Mouse (Mus musculus) gastrocnemius, postnatal 10 days (tissue): ENCODE data around the gene Polr2b. TPM values are rescaled to one million over a fixed set of nuclear protein-coding genes. Genes with fewer than 3 reads are reported as not detected.

Experiments
- DNase-seq: peaks from one replicate; pipeline ENCODE4 v3.0.0; 2021; ENCODE audit warnings: mixed read lengths
- total RNA-seq, 2 experiments: library from RNA; stranded (reverse); gene quantifications; 2 replicates each; pipeline ENCODE4 v1.2.3; 2021

Polr2b gene
- total RNA-seq, 2 experiments from 2014 or later, result 26.1 to 27.7 TPM

- DNase-seq, result no peak
Measured at GRCm38 (mm10) chr5:77292803-77293522, 17.0 kb upstream of the Polr2b start.

- no peak for DNase-seq
Measured at GRCm38 (mm10) chr5:77299486-77299885, 10.5 kb upstream of the Polr2b start.

GRCm38 (mm10) chr5:77301296-77301903 lies 8.5 kb upstream of the Polr2b start:
- DNase-seq, result no peak

- no peak for DNase-seq
Measured at GRCm38 (mm10) chr5:77307821-77308553, 2.0 kb upstream of the Polr2b start.

- no peak for DNase-seq
Measured at GRCm38 (mm10) chr5:77309051-77309906, 668 bp upstream of the Polr2b start.

GRCm38 (mm10) chr5:77314206-77314605 lies 4.3 kb downstream of the Polr2b start:
- DNase-seq, result no peak

GRCm38 (mm10) chr5:77314986-77315385 lies 5.0 kb downstream of the Polr2b start:
- DNase-seq, result no peak

- DNase-seq, result no peak
Measured at GRCm38 (mm10) chr5:77324936-77325335, 15.0 kb downstream of the Polr2b start.

- DNase-seq, result no peak
Measured at GRCm38 (mm10) chr5:77330154-77330553, 20.2 kb downstream of the Polr2b start.

GRCm38 (mm10) chr5:77340033-77340432 lies 30.1 kb downstream of the Polr2b start:
- DNase-seq, result no peak

- DNase-seq, result no peak
Measured at GRCm38 (mm10) chr5:77348901-77349300, 39.0 kb downstream of the Polr2b start.

- no peak for DNase-seq
Measured at GRCm38 (mm10) chr5:77349971-77350658, 40.2 kb downstream of the Polr2b start.

GRCm38 (mm10) chr5:77351691-77352090 lies 41.7 kb downstream of the Polr2b start:
- no peak for DNase-seq

- peak; percentile 88 for DNase-seq
Measured at GRCm38 (mm10) chr5:77354361-77354787, 44.4 kb downstream of the Polr2b start.

GRCm38 (mm10) chr5:77355307-77356265 lies 45.6 kb downstream of the Polr2b start:
- no peak for DNase-seq

GRCm38 (mm10) chr5:77357405-77358149 lies 47.6 kb downstream of the Polr2b start:
- peak; percentile 56 for DNase-seq

- DNase-seq, result peak; percentile 52
Measured at GRCm38 (mm10) chr5:77358347-77358746, 48.4 kb downstream of the Polr2b start.

GRCm38 (mm10) chr5:77359971-77360370 lies 50.0 kb downstream of the Polr2b start:
- no peak for DNase-seq

- DNase-seq, result no peak
Measured at GRCm38 (mm10) chr5:77361006-77361405, 51.1 kb downstream of the Polr2b start.

GRCm38 (mm10) chr5:77362120-77362519 lies 52.2 kb downstream of the Polr2b start:
- DNase-seq, result no peak
